Mouse (Mus musculus): ENCODE results near the gene Bmp2. TPM values are rescaled to one million over a fixed set of nuclear protein-coding genes. Genes with fewer than 3 reads are reported as not detected.

Gene Bmp2
- polyA plus RNA-seq, 1 experiment from 2014 or later, result 9.3 TPM

DNA sequence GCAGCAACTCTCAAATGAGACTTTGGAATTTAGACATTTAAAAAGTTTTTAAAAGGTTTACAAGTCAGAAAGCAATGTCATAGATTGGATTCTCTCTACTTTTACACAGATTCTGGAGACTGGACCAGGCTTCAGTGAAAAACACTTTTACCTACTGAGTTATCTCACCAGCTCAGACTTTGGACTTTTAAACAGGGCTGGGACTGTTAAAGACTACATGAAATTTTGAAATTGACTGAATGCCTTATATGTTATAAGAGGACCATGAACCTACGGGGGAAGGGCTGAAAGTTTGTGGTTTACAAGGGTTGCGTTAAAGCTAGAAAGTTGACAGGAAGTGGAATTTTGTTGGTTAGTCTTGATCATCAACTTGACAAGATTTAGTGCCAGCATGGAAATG is 34.1 kb upstream of the Bmp2 start:
- Histone ChIP-seq H3K9ac (replicated peaks; ENCODE audit: low read depth) (no peak overlapping the region), H3K9me3 (ENCODE audit: low read length) (no peaks in the 10 kb centered on the region), H3K4me2 (replicated peaks; ENCODE audit: low read depth, low read length) (no peak overlapping the region), H3K4me3 (ENCODE audit: low read depth, low read length) (no peak overlapping the region), H3K27me3 (replicated peaks; ENCODE audit: insufficient read depth, low read length) (no peaks in the 10 kb centered on the region), H3K36me3 (ENCODE audit: insufficient read depth, low read length) (no peaks in the 10 kb centered on the region), H3K4me1 (ENCODE audit: insufficient read depth, low read depth, low read length) (no peaks in the 10 kb centered on the region), H3K27ac (ENCODE audit: low read length) (no peak overlapping the region)
- no peak for ATAC-seq
- TF ChIP-seq CTCF (IDR thresholded peaks at IDR 0.05), result no peak
- TF ChIP-seq EP300 (IDR thresholded peaks at IDR 0.05), result no peak
- WGBS, result 75% methylated on average over 2 of the region's 2 CpGs
- no peak for DNase-seq (ENCODE audit: low spot score)

DNA sequence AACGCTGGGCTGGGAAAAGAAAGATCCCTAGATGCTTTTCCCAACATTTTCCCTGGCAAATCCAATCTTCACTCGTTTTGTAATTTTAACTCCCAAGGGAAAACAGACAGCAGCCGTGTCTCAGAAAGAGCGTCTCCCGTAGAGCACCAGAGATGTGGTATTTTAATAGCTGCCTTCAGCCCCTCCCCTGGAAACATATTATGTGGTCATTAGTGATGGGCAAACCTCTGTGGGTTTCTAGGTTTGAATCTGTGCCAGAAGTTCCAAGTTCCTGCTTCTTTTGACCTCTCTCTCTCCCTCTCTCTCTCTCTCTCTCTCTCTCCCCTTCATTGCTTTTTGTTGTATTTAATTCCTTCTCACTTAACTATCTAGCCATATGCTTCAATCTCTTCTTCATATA is 30.8 kb upstream of the Bmp2 start:
- DNase-seq (ENCODE audit: low spot score) (no peak), ATAC-seq (no peak)
- 73% methylated on average over 5 of the region's 5 CpGs for WGBS

DNA sequence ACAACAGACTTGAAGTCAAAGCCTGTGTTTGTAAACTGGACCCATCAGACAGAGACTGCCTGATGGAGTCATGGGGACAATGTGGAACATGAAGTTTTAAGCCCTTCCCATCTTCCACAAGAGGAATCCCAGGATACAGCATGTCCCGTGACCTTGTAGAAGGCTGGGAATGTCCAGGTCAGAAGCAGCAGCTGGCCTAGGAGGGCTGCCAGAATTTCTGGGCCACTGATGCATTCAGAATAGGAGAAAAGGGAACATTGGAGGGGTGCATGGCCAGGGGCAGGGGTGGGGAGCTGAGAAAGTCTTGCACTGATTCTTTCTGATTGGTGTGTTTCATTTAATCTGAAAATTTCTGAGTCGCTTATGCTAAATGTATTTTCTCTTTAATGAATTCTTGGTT is 29.8 kb upstream of the Bmp2 start:
- H3K4me3 ChIP-seq (ENCODE audit: low read depth, low read length), result no peak overlapping the region
- no peaks in the 10 kb centered on the region for H3K4me1 ChIP-seq (ENCODE audit: insufficient read depth, low read depth, low read length)
- TF ChIP-seq CTCF (IDR thresholded peaks at IDR 0.05) (no peak), EP300 (IDR thresholded peaks at IDR 0.05) (no peak)
- DNase-seq (ENCODE audit: low spot score) (no peak), ATAC-seq (no peak)
- no peak overlapping the region for H3K27ac ChIP-seq (ENCODE audit: low read length)
- no peak overlapping the region for H3K4me2 ChIP-seq (replicated peaks; ENCODE audit: low read depth, low read length)
- no peaks in the 10 kb centered on the region for H3K27me3 ChIP-seq (replicated peaks; ENCODE audit: insufficient read depth, low read length)
- no peaks in the 10 kb centered on the region for H3K9me3 ChIP-seq (ENCODE audit: low read length)
- H3K36me3 ChIP-seq (ENCODE audit: insufficient read depth, low read length), result no peaks in the 10 kb centered on the region
- H3K9ac ChIP-seq (replicated peaks; ENCODE audit: low read depth), result no peak overlapping the region
- WGBS, result 87% methylated on average over 2 of the region's 2 CpGs

More for the DNA sequence above, 30.8 kb upstream of the Bmp2 start:
- H3K9ac ChIP-seq (replicated peaks; ENCODE audit: low read depth), result no peak overlapping the region
- H3K4me3 ChIP-seq (ENCODE audit: low read depth, low read length), result no peak overlapping the region
- no peak for TF ChIP-seq CTCF (IDR thresholded peaks at IDR 0.05)
- no peak for TF ChIP-seq EP300 (IDR thresholded peaks at IDR 0.05)
- H3K27me3 ChIP-seq (replicated peaks; ENCODE audit: insufficient read depth, low read length), result no peaks in the 10 kb centered on the region
- no peak overlapping the region for H3K27ac ChIP-seq (ENCODE audit: low read length)
- no peaks in the 10 kb centered on the region for H3K9me3 ChIP-seq (ENCODE audit: low read length)
- H3K36me3 ChIP-seq (ENCODE audit: insufficient read depth, low read length), result no peaks in the 10 kb centered on the region
- no peak overlapping the region for H3K4me2 ChIP-seq (replicated peaks; ENCODE audit: low read depth, low read length)
- no peaks in the 10 kb centered on the region for H3K4me1 ChIP-seq (ENCODE audit: insufficient read depth, low read depth, low read length)

DNA sequence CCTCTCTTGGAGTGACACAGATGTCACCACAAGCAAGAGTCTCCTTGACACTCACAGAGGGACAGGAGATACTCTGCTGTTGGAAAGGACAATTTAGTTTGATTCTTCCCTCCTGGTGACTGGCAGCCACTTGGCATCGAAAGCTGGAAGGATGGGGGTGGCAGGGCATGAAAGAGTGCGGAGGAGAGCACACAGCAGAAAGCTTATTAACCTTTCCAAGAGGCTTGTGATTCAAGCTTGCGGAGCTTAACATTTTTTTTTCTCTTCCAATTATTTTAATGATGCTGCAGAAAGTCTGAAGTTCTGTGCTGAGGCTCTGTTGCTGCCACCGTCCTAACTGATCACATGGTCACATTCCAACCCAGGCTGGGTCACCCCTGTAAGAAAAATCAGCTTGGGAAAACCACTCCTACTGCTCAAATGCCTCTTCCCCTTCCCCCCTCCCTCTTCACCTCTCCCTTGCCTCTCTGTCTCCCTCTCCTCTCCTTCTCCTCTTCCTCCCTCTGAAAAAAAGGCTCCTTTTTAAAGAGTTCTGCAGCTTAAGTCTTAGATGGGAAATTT is 26.3 kb upstream of the Bmp2 start:
- DNase-seq (ENCODE audit: low spot score), result no peak

DNA sequence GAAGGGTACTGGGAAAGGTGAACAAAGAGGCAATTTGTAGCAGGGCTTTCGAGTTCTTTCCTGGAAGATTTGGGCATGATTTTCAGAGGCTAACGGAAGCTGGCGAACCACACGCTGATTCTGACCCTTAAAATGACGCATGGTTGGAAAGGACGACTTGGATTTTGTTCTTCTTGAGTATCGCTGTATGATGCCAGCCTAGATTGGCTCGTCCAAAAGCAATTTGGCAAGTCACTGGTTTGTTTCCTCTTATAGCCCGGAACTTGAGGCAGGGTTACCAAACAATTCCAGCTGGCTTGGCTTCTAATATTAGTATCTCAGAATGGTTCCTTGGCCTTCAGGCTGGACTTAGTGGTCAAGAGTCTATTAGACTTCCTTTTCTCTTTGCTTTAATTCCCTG is 22.6 kb upstream of the Bmp2 start:
- Histone ChIP-seq H3K27ac (ENCODE audit: low read length) (no peak overlapping the region), H3K27me3 (replicated peaks; ENCODE audit: insufficient read depth, low read length) (no peaks in the 10 kb centered on the region), H3K4me1 (ENCODE audit: insufficient read depth, low read depth, low read length) (no peaks in the 10 kb centered on the region), H3K9me3 (ENCODE audit: low read length) (no peaks in the 10 kb centered on the region), H3K36me3 (ENCODE audit: insufficient read depth, low read length) (no peaks in the 10 kb centered on the region), H3K9ac (replicated peaks; ENCODE audit: low read depth) (no peak overlapping the region), H3K4me2 (replicated peaks; ENCODE audit: low read depth, low read length) (no peak overlapping the region), H3K4me3 (ENCODE audit: low read depth, low read length) (no peak overlapping the region)
- DNase-seq (ENCODE audit: low spot score) (no peak), ATAC-seq (no peak)
- WGBS, result 91% methylated on average over 9 of the region's 9 CpGs
- TF ChIP-seq EP300 (IDR thresholded peaks at IDR 0.05) (no peak), CTCF (IDR thresholded peaks at IDR 0.05) (no peak)

More for the DNA sequence above, 26.3 kb upstream of the Bmp2 start:
- no peak for TF ChIP-seq CTCF (IDR thresholded peaks at IDR 0.05)
- no peak for TF ChIP-seq EP300 (IDR thresholded peaks at IDR 0.05)
- no peak overlapping the region for H3K4me3 ChIP-seq (ENCODE audit: low read depth, low read length)
- no peak for ATAC-seq
- WGBS, result 50% methylated on average over 4 of the region's 4 CpGs
- H3K4me1 ChIP-seq (ENCODE audit: insufficient read depth, low read depth, low read length), result no peaks in the 10 kb centered on the region
- no peaks in the 10 kb centered on the region for H3K36me3 ChIP-seq (ENCODE audit: insufficient read depth, low read length)
- H3K9me3 ChIP-seq (ENCODE audit: low read length), result no peaks in the 10 kb centered on the region
- H3K27me3 ChIP-seq (replicated peaks; ENCODE audit: insufficient read depth, low read length), result no peaks in the 10 kb centered on the region
- no peak overlapping the region for H3K4me2 ChIP-seq (replicated peaks; ENCODE audit: low read depth, low read length)
- no peak overlapping the region for H3K27ac ChIP-seq (ENCODE audit: low read length)
- no peak overlapping the region for H3K9ac ChIP-seq (replicated peaks; ENCODE audit: low read depth)

DNA sequence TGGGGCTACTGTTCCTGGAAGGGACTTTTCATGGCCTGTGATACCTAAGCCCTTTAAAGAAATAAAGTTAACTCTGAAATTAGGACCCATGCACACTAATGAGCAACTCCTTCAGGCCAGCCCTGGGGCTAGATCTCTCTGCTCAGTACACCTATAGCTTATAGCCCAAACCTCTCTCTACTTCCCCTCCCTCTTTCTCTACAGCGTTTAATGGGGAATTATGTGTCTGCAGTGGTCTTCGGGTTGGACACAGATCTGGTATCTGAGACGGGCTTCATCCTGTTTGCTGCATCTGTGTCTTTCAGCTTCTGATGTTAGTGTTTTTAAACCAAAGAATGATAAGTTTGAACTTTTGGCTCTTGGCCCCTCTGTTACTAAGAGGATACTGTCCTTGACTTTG is 18.9 kb upstream of the Bmp2 start:
- no peak overlapping the region for H3K4me3 ChIP-seq (ENCODE audit: low read depth, low read length)
- DNase-seq (ENCODE audit: low spot score) (no peak), ATAC-seq (no peak)
- H3K9ac ChIP-seq (replicated peaks; ENCODE audit: low read depth), result no peak overlapping the region
- no peaks in the 10 kb centered on the region for H3K36me3 ChIP-seq (ENCODE audit: insufficient read depth, low read length)
- no peak for TF ChIP-seq EP300 (IDR thresholded peaks at IDR 0.05)
- no peak for TF ChIP-seq CTCF (IDR thresholded peaks at IDR 0.05)
- no peak overlapping the region for H3K4me2 ChIP-seq (replicated peaks; ENCODE audit: low read depth, low read length)
- H3K27me3 ChIP-seq (replicated peaks; ENCODE audit: insufficient read depth, low read length), result no peaks in the 10 kb centered on the region
- no peak overlapping the region for H3K27ac ChIP-seq (ENCODE audit: low read length)
- 58% methylated on average over 3 of the region's 3 CpGs for WGBS
- no peaks in the 10 kb centered on the region for H3K4me1 ChIP-seq (ENCODE audit: insufficient read depth, low read depth, low read length)
- H3K9me3 ChIP-seq (ENCODE audit: low read length), result no peaks in the 10 kb centered on the region

DNA sequence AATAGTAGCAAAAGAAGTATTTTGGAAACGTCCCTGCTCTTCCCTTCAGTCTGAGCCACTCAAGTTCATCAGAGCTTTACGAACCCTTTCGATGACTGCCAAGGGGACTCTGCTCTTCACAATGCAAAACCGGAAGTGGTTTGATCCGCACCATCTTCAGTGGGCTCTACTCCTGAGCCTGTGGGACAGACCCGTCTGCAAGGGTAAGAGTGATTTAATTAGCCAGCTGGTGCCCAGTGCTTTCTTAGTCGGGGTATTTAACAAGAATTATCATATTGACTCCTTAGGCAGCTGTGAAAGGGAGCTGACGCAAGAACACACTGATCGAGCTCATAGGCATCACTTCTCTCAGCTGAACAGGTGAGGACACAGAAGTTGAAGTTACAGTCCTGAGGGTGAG is 16.5 kb upstream of the Bmp2 start:
- no peaks in the 10 kb centered on the region for H3K36me3 ChIP-seq (ENCODE audit: insufficient read depth, low read length)
- H3K27me3 ChIP-seq (replicated peaks; ENCODE audit: insufficient read depth, low read length), result no peaks in the 10 kb centered on the region
- H3K9ac ChIP-seq (replicated peaks; ENCODE audit: low read depth), result no peak overlapping the region
- no peak for TF ChIP-seq CTCF (IDR thresholded peaks at IDR 0.05)
- no peak for TF ChIP-seq EP300 (IDR thresholded peaks at IDR 0.05)
- 81% methylated on average over 9 of the region's 9 CpGs for WGBS
- H3K4me1 ChIP-seq (ENCODE audit: insufficient read depth, low read depth, low read length), result no peaks in the 10 kb centered on the region
- no peak for ATAC-seq
- no peaks in the 10 kb centered on the region for H3K9me3 ChIP-seq (ENCODE audit: low read length)
- no peak overlapping the region for H3K27ac ChIP-seq (ENCODE audit: low read length)
- no peak for DNase-seq (ENCODE audit: low spot score)
- no peak overlapping the region for H3K4me2 ChIP-seq (replicated peaks; ENCODE audit: low read depth, low read length)
- no peak overlapping the region for H3K4me3 ChIP-seq (ENCODE audit: low read depth, low read length)
